Mouse (Mus musculus) limb, embryonic 14.5 days (tissue): ENCODE measurements around the gene Itga2b. TPM values are rescaled to one million over a fixed set of nuclear protein-coding genes. Genes with fewer than 3 reads are reported as not detected.

Experiments used
- ATAC-seq: fragments of 200-750 bp; cut with Nextera tagmentation; 2 replicates; pipeline ENCODE4 v1.8.0; 2017; ENCODE audit warnings: low read depth, moderate number of reproducible peaks, moderate TSS enrichment; ENCODE audit not compliant: low FRiP score
- DNase-seq: peaks from one replicate; pipeline ENCODE4 v3.0.0-alpha.2; 2015; ENCODE audit warnings: low spot score
- H3K27ac ChIP-seq: fragments of 300-500 bp; sonication (generic); replicated peaks from 2 replicates; pipeline ENCODE4 v1.5.1; 2014; ENCODE audit warnings: low read depth, mild to moderate bottlenecking, low read length, moderate library complexity, mixed read lengths
- H3K27me3 ChIP-seq: fragments of 300-500 bp; sonication (generic); 2 replicates; pipeline ENCODE4 v1.6.1; 2014; ENCODE audit warnings: low read length, mixed read lengths; ENCODE audit not compliant: control insufficient read depth, insufficient read depth
- H3K36me3 ChIP-seq: fragments of 300-500 bp; sonication (generic); 2 replicates; pipeline ENCODE4 v1.6.1; 2014; ENCODE audit warnings: mild to moderate bottlenecking, low read length, moderate library complexity, mixed read lengths; ENCODE audit not compliant: control insufficient read depth, insufficient read depth
- H3K4me1 ChIP-seq: fragments of 300-500 bp; sonication (generic); 2 replicates; pipeline ENCODE4 v1.6.1; 2014; ENCODE audit warnings: antibody characterized with exemption, low read length, mixed read lengths; ENCODE audit not compliant: control insufficient read depth, insufficient read depth
- H3K4me2 ChIP-seq: fragments of 300-500 bp; sonication (generic); replicated peaks from 2 replicates; pipeline ENCODE4 v1.6.1; 2014; ENCODE audit warnings: low read depth, mild to moderate bottlenecking, low read length, moderate library complexity; ENCODE audit not compliant: severe bottlenecking
- H3K4me3 ChIP-seq: fragments of 300-500 bp; sonication (generic); replicated peaks from 2 replicates; pipeline ENCODE4 v1.5.1; 2014; ENCODE audit warnings: low read length
- H3K9ac ChIP-seq: fragments of 300-500 bp; sonication (generic); 2 replicates; pipeline ENCODE4 v1.6.1; 2014; ENCODE audit warnings: mild to moderate bottlenecking, low read depth, low read length, moderate library complexity; ENCODE audit not compliant: severe bottlenecking
- H3K9me3 ChIP-seq: fragments of 300-500 bp; sonication (generic); 2 replicates; pipeline ENCODE4 v1.6.1; 2016; ENCODE audit warnings: low read length; ENCODE audit not compliant: control insufficient read depth
- POLR2A ChIP-seq: fragments of 200-500 bp; IDR thresholded peaks from 2 replicates; pipeline ENCODE4 v1.8.0; 2012; ENCODE audit warnings: inconsistent platforms, mild to moderate bottlenecking, moderate library complexity, borderline replicate concordance; ENCODE audit not compliant: insufficient read depth, insufficient read length; ENCODE audit errors: extremely low read depth
- WGBS: fragments of 180-500 bp; shearing (Covaris S2); extraction: QIAGEN DNeasy Blood & Tissue Kit; methylation state at CpG from one replicate; pipeline ENCODE4 v1.1.7; 2014; 5-methylcytosine and 5-hydroxymethylcytosine counted together
- polyA plus RNA-seq, 2 experiments: library from polyadenylated mRNA; depleted of rRNA in 1 of 2; stranded (reverse) in 1 of 2; unstranded in 1 of 2; fragments of >200 nt; fragmentation: Nextera tagmentation in 1 of 2; extraction: Ambion mirVana in 1 of 2; gene quantifications; 2 replicates each; pipeline versions ENCODE4 v1.2.1 to v1.2.3; 2012 to 2014

Itga2b gene
- polyA plus RNA-seq, 2 experiments = 3.5 to 7.0 TPM

DNA sequence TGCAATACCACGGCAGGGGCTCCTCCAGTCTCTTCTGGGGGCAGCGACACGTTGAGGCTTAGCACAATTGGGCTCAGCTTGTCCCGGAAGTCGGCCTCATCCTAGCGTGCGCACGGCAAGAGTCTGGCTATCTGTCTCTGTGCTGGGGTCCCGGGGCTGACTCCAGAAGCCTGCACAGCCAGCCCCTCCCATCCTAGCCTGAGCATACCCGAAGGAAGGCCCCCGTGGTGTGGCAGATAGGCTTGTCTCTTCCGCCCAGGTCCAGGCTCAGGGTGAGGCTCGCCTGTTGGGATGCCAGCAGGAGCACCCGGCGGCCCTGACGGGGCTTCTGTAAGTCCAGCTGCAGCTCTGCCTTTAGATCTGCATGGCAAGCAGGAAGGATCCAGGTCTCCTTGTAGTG, 9.4 kb downstream of the Itga2b start:
- Histone ChIP-seq H3K27ac (no peak overlapping the region), H3K27me3 (no peaks in the 10 kb centered on the region), H3K9ac (no peak overlapping the region), H3K9me3 (no peaks in the 10 kb centered on the region), H3K4me3 (no peak overlapping the region), H3K36me3 (no peaks in the 10 kb centered on the region), H3K4me1 (peaks cover 5% of the 10 kb centered on the region), H3K4me2 (no peak overlapping the region)
- ATAC-seq (no peak), DNase-seq (no peak)
- TF ChIP-seq POLR2A = no peak
- WGBS = 63% methylated on average over 16 of the region's 16 CpGs

DNA sequence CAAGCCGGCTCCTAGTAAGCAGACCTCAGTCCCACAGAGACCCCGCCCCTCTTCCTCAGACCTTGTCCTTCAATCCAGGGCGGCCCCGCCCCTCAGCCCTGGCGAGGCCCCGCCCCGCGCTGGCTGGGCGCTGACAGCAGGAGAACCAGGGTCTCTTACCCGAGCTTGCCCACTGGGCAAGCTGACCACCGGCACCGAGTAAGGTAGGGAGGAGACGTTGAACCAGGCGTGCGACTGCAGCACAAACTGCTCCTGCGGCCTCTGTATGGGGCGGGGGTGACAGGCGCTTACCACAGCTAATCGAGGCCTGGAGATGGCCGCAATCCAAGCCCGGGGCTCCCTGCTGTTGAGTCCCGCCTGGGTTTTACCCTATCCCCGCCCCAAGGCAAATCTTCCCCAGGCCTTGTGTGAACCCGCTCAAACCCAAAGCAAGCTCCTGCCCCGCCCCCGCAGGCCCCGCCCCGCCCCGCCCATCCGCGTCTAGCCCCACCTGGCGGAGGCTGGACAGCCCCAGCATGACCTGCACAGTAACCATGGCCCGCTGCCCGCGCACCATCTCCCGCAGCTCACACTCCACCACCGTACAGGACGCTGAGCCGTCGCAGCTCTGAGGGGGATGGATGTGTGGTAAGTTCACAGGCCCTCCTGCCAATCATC, 14.1 kb downstream of the Itga2b start:
- peaks cover 9% of the 10 kb centered on the region for H3K4me1 ChIP-seq
- H3K4me3 ChIP-seq = peak overlapping the region; percentile 51
- peak; percentile 82 for DNase-seq
- peak overlapping the region; percentile 92 for H3K4me2 ChIP-seq
- no peaks in the 10 kb centered on the region for H3K9me3 ChIP-seq
- no peaks in the 10 kb centered on the region for H3K27me3 ChIP-seq
- H3K9ac ChIP-seq = peak overlapping the region; percentile 51
- WGBS = 0% methylated on average over 29 of the region's 40 CpGs
- TF ChIP-seq POLR2A = no peak
- ATAC-seq = peak; percentile 90
- H3K36me3 ChIP-seq = no peaks in the 10 kb centered on the region
- H3K27ac ChIP-seq = no peak overlapping the region

DNA sequence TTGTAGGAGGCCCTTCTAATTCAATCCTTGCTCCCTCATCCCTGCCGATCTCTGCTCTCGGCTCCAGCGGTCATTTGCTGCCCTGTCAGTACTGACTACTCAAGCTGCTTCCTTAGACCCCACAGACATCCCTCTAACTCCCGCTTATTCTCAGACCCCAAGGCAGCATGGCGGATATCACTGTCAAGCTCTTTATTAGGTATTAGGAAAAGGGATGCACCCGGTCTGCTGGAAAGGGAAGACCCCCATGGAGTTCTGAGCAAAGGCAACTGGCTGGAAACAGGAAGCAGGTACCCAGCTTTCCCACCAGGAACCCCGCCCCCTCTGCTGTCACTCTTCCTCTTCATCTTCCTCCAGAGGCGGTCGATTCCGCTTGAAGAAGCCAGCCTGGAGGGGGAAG, 16.8 kb downstream of the Itga2b start:
- TF ChIP-seq POLR2A = no peak
- no peaks in the 10 kb centered on the region for H3K9me3 ChIP-seq
- H3K36me3 ChIP-seq = no peaks in the 10 kb centered on the region
- ATAC-seq (no peak), DNase-seq (no peak)
- H3K27me3 ChIP-seq = peaks cover 9% of the 10 kb centered on the region; the same call in 1 of the 2 replicates
- H3K4me2 ChIP-seq = no peak overlapping the region
- no peak overlapping the region for H3K9ac ChIP-seq
- no peak overlapping the region for H3K27ac ChIP-seq
- no peak overlapping the region for H3K4me3 ChIP-seq
- H3K4me1 ChIP-seq = peaks cover 14% of the 10 kb centered on the region
- WGBS = 16% methylated on average over 10 of the region's 10 CpGs

GRCm38 (mm10) chr11:102449043-102450008, 20.6 kb downstream of the Itga2b start:
- Histone ChIP-seq H3K4me1 (peaks cover 26% of the 10 kb centered on the region), H3K27me3 (peaks cover 9% of the 10 kb centered on the region; the same call in 1 of the 2 replicates), H3K4me3 (no peak overlapping the region), H3K27ac (no peak overlapping the region), H3K9me3 (no peaks in the 10 kb centered on the region), H3K36me3 (no peaks in the 10 kb centered on the region), H3K4me2 (no peak overlapping the region), H3K9ac (no peak overlapping the region)
- 40% methylated on average over 17 of the region's 17 CpGs for WGBS
- no peak for TF ChIP-seq POLR2A
- no peak for ATAC-seq
- peak; percentile 37 for DNase-seq

DNA sequence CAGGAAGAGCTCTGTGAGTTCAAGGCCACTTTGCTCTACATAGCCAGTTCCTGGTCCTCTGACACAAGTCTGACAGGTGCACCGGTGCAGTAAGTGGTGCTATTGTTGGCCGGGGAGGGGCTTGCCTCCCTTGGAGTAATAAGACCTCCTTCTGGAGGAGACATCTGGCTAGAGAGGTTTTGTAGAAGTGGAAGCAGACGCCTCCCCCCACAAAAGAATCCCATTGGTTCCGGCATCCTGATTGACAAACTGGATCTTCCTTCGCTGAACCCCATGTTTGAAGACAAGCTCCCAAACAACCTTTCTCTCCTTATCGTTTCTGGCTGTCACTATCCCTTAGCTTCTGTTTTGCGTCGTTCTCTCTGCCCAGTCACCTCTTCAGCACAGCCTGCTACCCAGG, 21.6 kb downstream of the Itga2b start:
- Histone ChIP-seq H3K4me3 (0 out of 2 replicates have a peak overlapping the region, but pooled peaks have one; percentile 85), H3K9me3 (no peaks in the 10 kb centered on the region), H3K36me3 (peaks cover 7% of the 10 kb centered on the region; the same call in 1 of the 2 replicates), H3K27ac (no peak overlapping the region), H3K4me2 (no peak overlapping the region), H3K27me3 (peaks cover 9% of the 10 kb centered on the region; the same call in 1 of the 2 replicates), H3K4me1 (peaks cover 26% of the 10 kb centered on the region), H3K9ac (no peak overlapping the region)
- 13% methylated on average over 8 of the region's 8 CpGs for WGBS
- ATAC-seq (no peak), DNase-seq (no peak)
- TF ChIP-seq POLR2A = no peak
